Mouse (Mus musculus): ENCODE measurements at regions not wholly inside any gene's neighbourhood (a gene's known extent, or its start where the extent isn't known, plus 50 kb on each side); places are given as distances from the start of the nearest gene placed in this dataset.
"Not testable (repeated sequence)": the region's sequence is repeated elsewhere in the genome, so short reads cannot be mapped to it uniquely, and the experiment has no call there.

DNA sequence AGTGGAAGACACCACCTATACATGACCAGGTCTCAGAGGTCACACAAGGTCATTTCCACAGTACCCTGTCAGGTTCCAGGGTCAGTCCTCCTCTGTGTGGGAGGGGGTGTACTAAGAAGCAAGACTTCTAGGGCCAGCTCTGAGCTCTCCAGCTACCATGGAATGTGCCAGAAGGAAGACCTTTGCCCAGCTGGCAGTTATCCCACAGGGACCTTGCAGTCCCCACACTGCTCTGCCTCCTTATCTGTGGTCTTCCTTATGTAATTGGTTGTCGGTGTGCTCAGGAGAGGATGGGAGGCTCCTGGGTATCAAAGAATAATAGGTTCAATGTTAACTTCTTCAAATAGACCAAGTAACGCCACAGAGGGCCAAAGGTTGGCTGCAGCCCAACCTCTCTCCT is 175.3 kb downstream of the Tomm20 start:
- not testable (repeated sequence) for H3K4me3 ChIP-seq (replicated peaks; ENCODE audit: low read depth, low read length); H3K27me3 ChIP-seq (ENCODE audit: control insufficient read depth, insufficient read depth, low read length); H3K4me2 ChIP-seq (ENCODE audit: low read length); H3K9me3 ChIP-seq (ENCODE audit: control insufficient read depth, low read length); ATAC-seq (ENCODE audit: low FRiP score, low TSS enrichment); H3K36me3 ChIP-seq (ENCODE audit: control insufficient read depth, insufficient read depth, low read length); H3K4me1 ChIP-seq (ENCODE audit: control insufficient read depth, insufficient read depth, low read length); DNase-seq; H3K27ac ChIP-seq (replicated peaks; ENCODE audit: low read depth, low read length); H3K9ac ChIP-seq (replicated peaks; ENCODE audit: low read length)
- 85% methylated on average over 2 of the region's 2 CpGs for WGBS

GRCm38 (mm10) chr8:126768142-126768541 is 174.4 kb upstream of the Irf2bp2 start:
- DNase-seq (no peak), ATAC-seq (ENCODE audit: low FRiP score, low TSS enrichment) (no peak)
- Histone ChIP-seq H3K9ac (replicated peaks; ENCODE audit: low read length) (no peak overlapping the region), H3K4me2 (ENCODE audit: low read length) (no peak overlapping the region), H3K9me3 (ENCODE audit: control insufficient read depth, low read length) (no peaks in the 10 kb centered on the region), H3K36me3 (ENCODE audit: control insufficient read depth, insufficient read depth, low read length) (no peaks in the 10 kb centered on the region), H3K4me1 (ENCODE audit: control insufficient read depth, insufficient read depth, low read length) (no peaks in the 10 kb centered on the region), H3K27me3 (ENCODE audit: control insufficient read depth, insufficient read depth, low read length) (no peaks in the 10 kb centered on the region), H3K27ac (replicated peaks; ENCODE audit: low read depth, low read length) (no peak overlapping the region), H3K4me3 (replicated peaks; ENCODE audit: low read depth, low read length) (no peak overlapping the region)
- WGBS, result 94% methylated on average over 5 of the region's 5 CpGs

GRCm38 (mm10) chr8:126767341-126767740 is 173.6 kb upstream of the Irf2bp2 start:
- DNase-seq, result no peak
- Histone ChIP-seq H3K36me3 (ENCODE audit: control insufficient read depth, insufficient read depth, low read length) (no peaks in the 10 kb centered on the region), H3K9ac (replicated peaks; ENCODE audit: low read length) (no peak overlapping the region), H3K4me1 (ENCODE audit: control insufficient read depth, insufficient read depth, low read length) (no peaks in the 10 kb centered on the region), H3K27me3 (ENCODE audit: control insufficient read depth, insufficient read depth, low read length) (no peaks in the 10 kb centered on the region), H3K4me3 (replicated peaks; ENCODE audit: low read depth, low read length) (no peak overlapping the region), H3K27ac (replicated peaks; ENCODE audit: low read depth, low read length) (no peak overlapping the region), H3K4me2 (ENCODE audit: low read length) (no peak overlapping the region), H3K9me3 (ENCODE audit: control insufficient read depth, low read length) (no peaks in the 10 kb centered on the region)
- 98% methylated on average over 3 of the region's 3 CpGs for WGBS
- no peak for ATAC-seq (ENCODE audit: low FRiP score, low TSS enrichment)

- H3K27me3 ChIP-seq (ENCODE audit: control insufficient read depth, insufficient read depth, low read length), result no peaks in the 10 kb centered on the region
- WGBS, result 94% methylated on average over 6 of the region's 6 CpGs
- no peaks in the 10 kb centered on the region for H3K36me3 ChIP-seq (ENCODE audit: control insufficient read depth, insufficient read depth, low read length)
- no peak overlapping the region for H3K4me2 ChIP-seq (ENCODE audit: low read length)
- H3K9me3 ChIP-seq (ENCODE audit: control insufficient read depth, low read length), result no peaks in the 10 kb centered on the region
- H3K4me1 ChIP-seq (ENCODE audit: control insufficient read depth, insufficient read depth, low read length), result no peaks in the 10 kb centered on the region
- H3K4me3 ChIP-seq (replicated peaks; ENCODE audit: low read depth, low read length), result no peak overlapping the region
- no peak overlapping the region for H3K27ac ChIP-seq (replicated peaks; ENCODE audit: low read depth, low read length)
- no peak overlapping the region for H3K9ac ChIP-seq (replicated peaks; ENCODE audit: low read length)
- DNase-seq, result no peak
- no peak for ATAC-seq (ENCODE audit: low FRiP score, low TSS enrichment)
Observed at GRCm38 (mm10) chr8:126765693-126766238, 172.0 kb upstream of the Irf2bp2 start.

DNA sequence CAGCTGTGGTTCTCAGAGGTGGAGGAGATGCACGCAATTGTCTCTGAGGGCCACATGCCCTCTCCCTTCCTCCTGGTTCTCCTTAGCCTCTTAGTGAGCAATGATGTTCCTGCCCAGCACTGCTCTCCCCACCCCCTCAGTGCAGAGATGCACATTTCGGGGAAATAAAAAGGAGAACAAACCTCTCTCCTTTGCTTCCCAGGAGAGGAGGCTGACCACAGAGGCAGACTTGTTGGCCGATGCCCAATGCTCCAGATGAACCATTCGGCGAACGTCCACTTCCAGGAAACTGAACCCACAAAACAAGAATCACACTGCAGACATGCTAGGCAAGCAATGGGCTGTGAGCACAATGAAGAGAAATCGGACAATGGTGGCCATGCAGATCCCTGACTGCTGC is 169.8 kb upstream of the Irf2bp2 start:
- Histone ChIP-seq H3K4me3 (replicated peaks; ENCODE audit: low read depth, low read length) (no peak overlapping the region), H3K9me3 (ENCODE audit: control insufficient read depth, low read length) (no peaks in the 10 kb centered on the region), H3K4me2 (ENCODE audit: low read length) (no peak overlapping the region), H3K4me1 (ENCODE audit: control insufficient read depth, insufficient read depth, low read length) (no peaks in the 10 kb centered on the region), H3K9ac (replicated peaks; ENCODE audit: low read length) (no peak overlapping the region), H3K27me3 (ENCODE audit: control insufficient read depth, insufficient read depth, low read length) (no peaks in the 10 kb centered on the region), H3K36me3 (ENCODE audit: control insufficient read depth, insufficient read depth, low read length) (no peaks in the 10 kb centered on the region), H3K27ac (replicated peaks; ENCODE audit: low read depth, low read length) (no peak overlapping the region)
- ATAC-seq (ENCODE audit: low FRiP score, low TSS enrichment) (no peak), DNase-seq (no peak)
- 89% methylated on average over 7 of the region's 7 CpGs for WGBS

DNA sequence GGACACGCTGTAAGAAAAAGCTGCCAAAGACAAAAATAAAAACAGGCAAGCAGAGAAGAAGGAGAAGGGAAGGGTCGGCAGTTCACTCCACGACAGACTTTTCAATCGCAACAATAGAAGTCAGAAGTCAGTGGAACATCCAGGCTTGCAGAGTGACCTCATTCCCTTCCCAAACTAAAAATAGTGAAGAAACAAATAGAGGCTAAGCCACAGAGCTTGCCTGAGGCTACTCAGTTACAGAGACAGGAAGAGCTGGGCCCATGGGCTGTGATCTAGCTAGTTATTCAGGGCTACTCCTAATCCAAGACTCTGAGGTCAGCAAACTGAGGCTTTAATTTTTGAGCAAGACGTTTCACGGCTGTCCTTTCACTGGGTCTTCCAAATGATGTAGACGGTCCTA is 165.9 kb upstream of the Irf2bp2 start:
- Histone ChIP-seq H3K4me2 (ENCODE audit: low read length) (no peak overlapping the region), H3K27me3 (ENCODE audit: control insufficient read depth, insufficient read depth, low read length) (no peaks in the 10 kb centered on the region), H3K27ac (replicated peaks; ENCODE audit: low read depth, low read length) (no peak overlapping the region), H3K4me3 (replicated peaks; ENCODE audit: low read depth, low read length) (no peak overlapping the region), H3K36me3 (ENCODE audit: control insufficient read depth, insufficient read depth, low read length) (no peaks in the 10 kb centered on the region), H3K9ac (replicated peaks; ENCODE audit: low read length) (no peak overlapping the region), H3K9me3 (ENCODE audit: control insufficient read depth, low read length) (no peaks in the 10 kb centered on the region), H3K4me1 (ENCODE audit: control insufficient read depth, insufficient read depth, low read length) (no peaks in the 10 kb centered on the region)
- WGBS, result 72% methylated on average over 7 of the region's 7 CpGs
- no peak for DNase-seq
- ATAC-seq (ENCODE audit: low FRiP score, low TSS enrichment), result no peak

DNA sequence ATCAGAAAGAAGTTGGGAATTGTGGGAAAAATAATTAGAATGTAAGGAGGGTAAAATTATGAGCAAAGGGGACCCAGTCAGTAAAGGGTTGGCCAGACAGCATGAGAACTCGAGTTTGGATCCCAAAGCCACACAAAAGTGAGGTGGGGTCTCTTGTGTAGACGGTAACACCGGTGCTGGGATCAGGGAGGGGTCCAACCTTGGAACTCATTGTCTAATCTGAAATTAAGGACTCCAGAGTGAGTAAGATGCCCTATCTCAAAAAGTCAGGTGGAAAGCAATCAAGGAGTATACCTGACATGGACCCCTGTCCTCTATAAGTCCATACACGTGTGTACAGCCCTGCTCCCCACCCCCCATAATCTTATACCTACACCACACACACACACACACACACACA is 165.2 kb upstream of the Irf2bp2 start:
- 92% methylated on average over 4 of the region's 4 CpGs for WGBS
- Histone ChIP-seq H3K4me1 (ENCODE audit: control insufficient read depth, insufficient read depth, low read length) (peaks cover under 1% of the 10 kb centered on the region; the same call in 1 of the 2 replicates), H3K4me3 (replicated peaks; ENCODE audit: low read depth, low read length) (no peak overlapping the region), H3K9me3 (ENCODE audit: control insufficient read depth, low read length) (no peaks in the 10 kb centered on the region), H3K9ac (replicated peaks; ENCODE audit: low read length) (no peak overlapping the region), H3K27ac (replicated peaks; ENCODE audit: low read depth, low read length) (no peak overlapping the region), H3K4me2 (ENCODE audit: low read length) (no peak overlapping the region), H3K36me3 (ENCODE audit: control insufficient read depth, insufficient read depth, low read length) (no peaks in the 10 kb centered on the region), H3K27me3 (ENCODE audit: control insufficient read depth, insufficient read depth, low read length) (no peaks in the 10 kb centered on the region)
- ATAC-seq (ENCODE audit: low FRiP score, low TSS enrichment) (no peak), DNase-seq (no peak)

DNA sequence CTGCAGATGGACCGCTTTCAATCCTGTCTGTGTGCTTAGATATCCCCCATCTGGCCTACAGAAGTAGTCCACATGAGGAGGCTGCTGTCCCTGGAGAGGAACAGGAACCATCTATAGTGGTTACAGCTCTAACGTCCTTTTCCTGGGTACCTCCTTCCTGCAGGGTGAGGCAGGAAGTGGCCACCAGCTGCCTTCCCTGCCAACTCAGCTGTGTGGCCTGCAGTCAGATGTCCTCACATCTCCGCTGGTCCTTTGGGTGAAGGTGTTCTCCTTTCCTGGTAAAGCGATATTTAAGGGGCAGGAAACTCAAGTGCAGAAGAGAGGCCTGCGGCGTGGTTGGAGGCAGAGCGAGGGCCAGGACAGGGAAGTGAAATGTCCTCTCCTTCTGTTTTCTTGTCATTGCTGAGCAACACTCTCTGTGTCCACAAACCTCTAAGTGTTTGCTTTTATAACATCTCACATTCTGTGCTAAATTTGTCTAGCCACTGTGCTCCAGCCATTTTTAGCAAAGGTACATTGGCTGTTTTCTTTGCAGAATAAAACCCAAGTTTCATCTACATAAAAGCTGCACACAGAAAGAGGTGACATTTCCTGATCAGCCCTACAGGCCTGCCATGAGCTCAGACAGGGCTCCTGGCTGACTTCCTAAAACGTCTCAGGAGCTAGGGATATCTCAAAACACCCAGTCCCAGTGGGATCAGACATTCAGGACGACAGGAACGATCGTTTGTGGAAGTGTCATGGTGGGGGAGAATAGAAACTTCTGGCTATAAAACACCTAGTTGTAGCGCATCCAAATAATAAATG is 164.4 kb upstream of the Irf2bp2 start:
- Histone ChIP-seq H3K36me3 (ENCODE audit: control insufficient read depth, insufficient read depth, low read length) (no peaks in the 10 kb centered on the region), H3K4me2 (ENCODE audit: low read length) (no peak overlapping the region), H3K27me3 (ENCODE audit: control insufficient read depth, insufficient read depth, low read length) (no peaks in the 10 kb centered on the region), H3K4me1 (ENCODE audit: control insufficient read depth, insufficient read depth, low read length) (peaks cover 6% of the 10 kb centered on the region), H3K9ac (replicated peaks; ENCODE audit: low read length) (no peak overlapping the region), H3K27ac (replicated peaks; ENCODE audit: low read depth, low read length) (no peak overlapping the region), H3K4me3 (replicated peaks; ENCODE audit: low read depth, low read length) (no peak overlapping the region), H3K9me3 (ENCODE audit: control insufficient read depth, low read length) (no peaks in the 10 kb centered on the region)
- ATAC-seq (ENCODE audit: low FRiP score, low TSS enrichment) (no peak), DNase-seq (no peak)
- 85% methylated on average over 12 of the region's 12 CpGs for WGBS

Data from midbrain, embryonic 14.5 days (tissue).